Mouse (Mus musculus) kidney, adult 2 months (tissue): ENCODE data around the gene Aurka. TPM values are rescaled to one million over a fixed set of nuclear protein-coding genes. Genes with fewer than 3 reads are reported as not detected.

Source experiments
- DNase-seq: peaks from one replicate; pipeline ENCODE4 v3.0.0; 2021
- H3K27ac ChIP-seq: fragments of 200-500 bp; 2 replicates; pipeline ENCODE4 v1.5.1; 2012; ENCODE audit warnings: low read depth, low read length, control low read depth, inconsistent platforms; ENCODE audit not compliant: insufficient read depth
- H3K27me3 ChIP-seq: fragments of 200-500 bp; replicated peaks from 2 replicates; pipeline ENCODE4 v1.6.1; 2012; ENCODE audit warnings: mild to moderate bottlenecking, moderate library complexity, low read length, inconsistent platforms; ENCODE audit not compliant: control insufficient read depth, insufficient read depth
- H3K36me3 ChIP-seq: fragments of 200-500 bp; 2 replicates; pipeline ENCODE4 v1.6.1; 2012; ENCODE audit warnings: mild to moderate bottlenecking, moderate library complexity, low read length, inconsistent platforms; ENCODE audit not compliant: control insufficient read depth, insufficient read depth
- H3K4me1 ChIP-seq: fragments of 200-500 bp; 2 replicates; pipeline ENCODE4 v1.6.1; 2011; ENCODE audit warnings: low read length; ENCODE audit not compliant: control insufficient read depth, insufficient read depth
- H3K4me3 ChIP-seq: fragments of 200-500 bp; 2 replicates; pipeline ENCODE4 v1.5.1; 2011; ENCODE audit warnings: mild to moderate bottlenecking, low read depth, low read length, control low read depth; ENCODE audit not compliant: insufficient read depth
- CTCF ChIP-seq: fragments of 200-500 bp; conservative IDR thresholded peaks from 2 replicates; pipeline ENCODE4 v1.5.1; 2011; ENCODE audit warnings: low read depth, mild to moderate bottlenecking, control low read depth, low read length, moderate library complexity, mixed read lengths; ENCODE audit not compliant: insufficient read depth, insufficient read length
- POLR2A ChIP-seq: fragments of 200-500 bp; IDR thresholded peaks from one replicate; pipeline ENCODE4 v1.6.1; 2011; ENCODE audit warnings: low read depth, low read length, control low read depth
- WGBS: fragments of 180-500 bp; shearing (Covaris S2); methylation state at CpG from one replicate; pipeline ENCODE4 v1.1.7; 2018; 5-methylcytosine and 5-hydroxymethylcytosine counted together
- polyA plus RNA-seq: library from polyadenylated mRNA; depleted of rRNA; stranded (reverse); fragments of >200 nt; gene quantifications from 2 replicates; pipeline ENCODE4 v1.2.3, GENCODE M21; 2012; rRNA removed

The Aurka gene
- 0.92 and 1.2 TPM in 2 replicates for polyA plus RNA-seq

- peak within 1 kb of the TSS; percentile 89 for H3K4me3 ChIP-seq
Observed at GRCm38 (mm10) chr2:172370411-172371223, at the start of gene Aurka, which contains the start of gene Cstf1. Aurka (minus strand) TSS chr2:172370535. Cstf1 (plus strand) TSS chr2:172370681.

DNA sequence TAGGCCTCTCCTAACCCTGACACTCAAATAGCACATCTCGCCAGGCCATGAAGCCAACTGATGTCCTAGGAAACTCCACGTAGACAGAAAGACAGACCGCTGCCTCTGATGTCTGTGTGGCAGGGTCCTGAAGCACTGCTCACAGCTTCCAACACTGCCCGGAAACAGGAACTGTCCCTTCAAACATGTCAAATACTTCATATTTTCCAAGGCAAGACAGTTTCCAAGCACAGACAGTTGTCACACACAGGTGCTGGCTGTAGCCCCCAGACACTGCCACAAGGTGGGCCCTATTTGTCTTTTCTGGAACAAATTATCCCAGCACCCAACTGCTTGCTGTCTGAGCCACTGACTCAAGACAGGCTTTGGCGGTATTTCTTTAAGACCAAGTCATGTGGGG is 47.9 kb upstream of the Aurka start:
- H3K36me3 ChIP-seq: no peaks in the 10 kb centered on the region
- no peak for TF ChIP-seq CTCF
- no peak for TF ChIP-seq POLR2A
- no peak overlapping the region for H3K27ac ChIP-seq
- H3K4me3 ChIP-seq: no peak overlapping the region
- DNase-seq: no peak
- no peaks in the 10 kb centered on the region for H3K27me3 ChIP-seq
- no peaks in the 10 kb centered on the region for H3K4me1 ChIP-seq
- WGBS: 82% methylated on average over 5 of the region's 5 CpGs

More at GRCm38 (mm10) chr2:172370411-172371223, at the start of gene Aurka, which contains the start of gene Cstf1:
- peak; percentile 98 for DNase-seq
- peak within 1 kb of the TSS; percentile 93 for H3K27ac ChIP-seq
- WGBS: under 1% methylated on average over 66 of the region's 66 CpGs
- H3K27me3 ChIP-seq: no peaks in the 10 kb centered on the region
- TF ChIP-seq POLR2A (no peak), CTCF (no peak)
- 0 out of 2 replicates have a peak, but pooled peaks cover 4% of the 10 kb centered on the region for H3K4me1 ChIP-seq
- H3K36me3 ChIP-seq: no peaks in the 10 kb centered on the region; the same call in 1 of the 2 replicates

DNA sequence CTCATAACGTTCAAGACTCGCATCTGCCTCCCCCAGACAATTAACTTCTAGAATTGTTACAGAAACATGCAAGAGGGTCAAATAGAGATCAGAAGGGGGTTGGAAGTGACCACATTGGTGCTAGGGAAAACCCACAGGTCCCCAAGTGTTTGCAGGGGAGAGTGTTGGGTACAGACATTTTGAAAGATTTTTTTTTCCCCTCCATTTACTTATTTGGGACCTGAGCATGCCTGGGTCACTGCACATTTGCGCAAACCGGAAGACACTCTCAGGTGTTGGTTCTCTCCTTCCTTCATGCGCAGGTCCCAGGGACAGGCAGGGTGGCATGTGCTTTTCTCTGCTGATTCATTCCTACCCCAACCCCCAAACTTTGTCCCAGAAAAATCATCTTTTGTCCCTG is 46.5 kb upstream of the Aurka start:
- Histone ChIP-seq H3K27me3 (no peaks in the 10 kb centered on the region), H3K27ac (no peak overlapping the region), H3K36me3 (no peaks in the 10 kb centered on the region), H3K4me1 (no peaks in the 10 kb centered on the region), H3K4me3 (no peak overlapping the region)
- WGBS: 77% methylated on average over 5 of the region's 5 CpGs
- no peak for DNase-seq
- no peak for TF ChIP-seq POLR2A
- no peak for TF ChIP-seq CTCF

- 71% methylated on average over 12 of the region's 12 CpGs for WGBS
- H3K4me1 ChIP-seq: no peaks in the 10 kb centered on the region
- TF ChIP-seq POLR2A (no peak), CTCF (no peak)
- DNase-seq: no peak
- H3K27ac ChIP-seq: no peak overlapping the region
- no peaks in the 10 kb centered on the region for H3K36me3 ChIP-seq
- H3K4me3 ChIP-seq: no peak overlapping the region
- no peaks in the 10 kb centered on the region for H3K27me3 ChIP-seq
Observed at GRCm38 (mm10) chr2:172416218-172416617, 45.9 kb upstream of the Aurka start.

GRCm38 (mm10) chr2:172413894-172414293 is 43.6 kb upstream of the Aurka start:
- Histone ChIP-seq H3K27me3 (no peaks in the 10 kb centered on the region), H3K4me3 (no peak overlapping the region), H3K36me3 (no peaks in the 10 kb centered on the region), H3K4me1 (no peaks in the 10 kb centered on the region), H3K27ac (no peak overlapping the region)
- no peak for DNase-seq
- TF ChIP-seq POLR2A: no peak
- no peak for TF ChIP-seq CTCF
- WGBS: 73% methylated on average over 5 of the region's 5 CpGs

DNA sequence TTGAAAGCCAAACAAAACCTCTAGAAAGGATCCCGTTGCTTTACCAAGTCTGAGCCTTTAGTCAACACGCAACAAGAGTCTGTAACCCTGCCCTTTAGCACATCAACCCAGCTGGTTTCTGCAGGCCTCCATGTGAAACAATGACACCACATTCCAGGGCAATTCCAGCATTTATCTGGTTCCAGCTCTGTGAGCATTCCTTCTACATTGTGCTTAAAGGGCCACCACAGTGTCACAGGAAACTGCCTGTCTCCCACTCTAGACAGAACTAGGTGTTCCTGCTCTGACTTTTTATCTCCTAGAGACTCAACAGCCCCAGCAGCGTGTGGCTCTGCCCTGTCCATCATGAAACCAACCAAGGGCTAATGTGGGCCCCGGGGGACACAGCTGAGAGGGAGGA is 42.9 kb upstream of the Aurka start:
- Histone ChIP-seq H3K4me1 (no peaks in the 10 kb centered on the region), H3K4me3 (no peak overlapping the region), H3K27ac (no peak overlapping the region), H3K27me3 (no peaks in the 10 kb centered on the region), H3K36me3 (no peaks in the 10 kb centered on the region)
- 26% methylated on average over 4 of the region's 4 CpGs for WGBS
- TF ChIP-seq POLR2A (no peak), CTCF (no peak)
- DNase-seq: peak; percentile 10

DNA sequence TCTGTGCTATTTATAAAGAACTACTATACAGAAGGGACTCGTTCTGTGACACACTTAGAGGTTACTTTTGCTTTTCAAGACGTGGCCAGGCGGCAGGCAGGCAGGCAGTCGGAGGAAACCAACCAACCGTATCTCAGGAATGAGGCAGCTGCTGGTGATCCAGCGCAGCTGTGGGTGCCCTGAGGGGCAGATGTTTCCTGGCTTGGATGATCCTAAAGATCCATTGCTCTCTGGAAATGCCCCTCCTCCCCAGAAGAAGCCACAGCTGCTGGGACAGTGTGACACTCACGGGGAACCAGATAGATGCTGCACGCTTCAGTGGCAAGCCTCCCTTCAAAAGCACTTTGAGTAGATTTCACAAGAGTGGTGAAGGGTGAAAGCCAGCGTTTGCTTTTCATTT is 42.1 kb upstream of the Aurka start:
- Histone ChIP-seq H3K36me3 (no peaks in the 10 kb centered on the region), H3K4me3 (no peak overlapping the region), H3K27me3 (no peaks in the 10 kb centered on the region), H3K27ac (no peak overlapping the region), H3K4me1 (no peaks in the 10 kb centered on the region)
- DNase-seq: peak; percentile 41
- TF ChIP-seq CTCF (no peak), POLR2A (no peak)
- WGBS: 6% methylated on average over 9 of the region's 9 CpGs
